Mouse (Mus musculus): Measurements from ENCODE around the gene Dis3l2. TPM values are rescaled to one million over a fixed set of nuclear protein-coding genes. Genes with fewer than 3 reads are reported as not detected.
A peak's percentile ranks its signal among the peaks of the same experiment; 100 is the strongest.

The Dis3l2 gene
- total and polyA plus RNA-seq, 2 experiments from 2014 or later, result 11.2 to 12.1 TPM

GRCm38 (mm10) chr1:86933656-86934055 is 230.0 kb downstream of the Dis3l2 start:
- Histone ChIP-seq H3K9me3 (replicated peaks; ENCODE audit: control insufficient read depth, low read length) (no peaks in the 10 kb centered on the region), H3K36me3 (replicated peaks; ENCODE audit: control insufficient read depth, insufficient read depth, low read length) (no peaks in the 10 kb centered on the region), H3K9ac (replicated peaks; ENCODE audit: low read depth, low read length) (no peak overlapping the region), H3K4me3 (ENCODE audit: low read depth, low read length) (no peak overlapping the region), H3K4me1 (ENCODE audit: control insufficient read depth, insufficient read depth) (no peaks in the 10 kb centered on the region), H3K4me2 (ENCODE audit: low read depth, low read length) (no peak overlapping the region), H3K27me3 (ENCODE audit: control insufficient read depth, insufficient read depth, low read length) (no peaks in the 10 kb centered on the region), H3K27ac (ENCODE audit: low read depth) (no peak overlapping the region)
- TF ChIP-seq CTCF (IDR thresholded peaks at IDR 0.05; ENCODE audit: low read depth), result no peak
- TF ChIP-seq EP300 (IDR thresholded peaks at IDR 0.05; ENCODE audit: low read depth), result no peak
- WGBS, result 83% methylated on average over 1 of the region's 1 CpGs
- no peak for DNase-seq (ENCODE audit: low spot score)
- no peak for ATAC-seq (ENCODE audit: insufficient read depth, low read depth)

DNA sequence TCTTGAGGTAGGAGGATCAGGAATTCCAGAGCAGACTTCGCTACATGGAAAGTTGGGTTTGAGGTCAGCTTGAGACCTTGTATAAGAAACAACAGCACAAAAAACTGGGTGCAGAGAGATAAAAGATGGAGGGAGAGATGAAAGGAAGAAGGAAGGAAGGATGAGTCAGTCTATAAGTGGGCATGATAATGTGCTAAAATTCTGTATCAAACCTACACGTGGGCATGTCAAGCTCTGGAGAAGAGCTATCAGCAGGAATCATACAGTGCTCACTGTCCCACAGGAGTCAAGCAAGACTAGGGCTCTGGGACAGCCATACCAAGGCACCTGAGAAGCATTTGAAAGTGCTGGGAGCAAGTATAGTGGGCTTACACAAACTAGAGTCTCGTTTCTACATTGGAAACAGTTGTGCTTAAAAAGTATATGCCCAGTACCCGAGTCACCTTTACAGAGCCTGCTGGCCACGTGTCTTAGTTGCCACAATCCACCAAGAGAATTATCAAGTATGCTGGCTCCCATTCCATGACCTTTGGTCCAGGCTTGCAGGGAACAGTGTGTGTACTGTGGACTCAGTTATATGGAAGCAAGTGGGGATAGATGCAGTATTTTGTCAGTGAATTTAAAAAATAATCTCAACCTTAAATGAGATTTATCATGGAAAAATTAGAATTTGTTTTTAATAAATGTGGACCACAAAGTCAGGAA is 248.0 kb downstream of the Dis3l2 start:
- no peak for ATAC-seq (ENCODE audit: insufficient read depth, low read depth)
- WGBS, result 74% methylated on average over 5 of the region's 5 CpGs
- TF ChIP-seq EP300 (IDR thresholded peaks at IDR 0.05; ENCODE audit: low read depth) (no peak), CTCF (IDR thresholded peaks at IDR 0.05; ENCODE audit: low read depth) (no peak)

DNA sequence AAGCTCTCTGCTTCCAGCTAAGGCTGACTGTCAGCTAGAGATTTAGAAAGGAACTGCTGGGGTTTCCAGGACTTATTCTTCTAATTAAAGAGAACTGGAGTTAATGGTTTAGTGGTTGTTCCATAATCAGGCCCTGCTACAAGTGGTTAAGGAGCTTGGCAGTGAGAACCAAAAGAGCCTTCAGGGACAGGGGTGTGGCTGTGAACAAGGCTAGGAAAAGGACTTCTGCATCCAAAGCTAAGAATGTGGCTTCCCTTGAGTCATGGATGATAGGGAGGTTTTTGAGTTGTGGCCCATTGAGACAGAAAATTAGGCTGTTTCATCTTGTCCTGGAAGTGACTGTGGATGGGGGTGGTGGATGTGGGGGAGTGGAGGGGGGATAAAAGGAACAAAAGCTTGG is 252.2 kb downstream of the Dis3l2 start:
- no peak for DNase-seq (ENCODE audit: low spot score)
- ATAC-seq (ENCODE audit: insufficient read depth, low read depth), result no peak
- Histone ChIP-seq H3K36me3 (replicated peaks; ENCODE audit: control insufficient read depth, insufficient read depth, low read length) (0 out of 2 replicates have a peak, but pooled peaks cover 5% of the 10 kb centered on the region), H3K9ac (replicated peaks; ENCODE audit: low read depth, low read length) (no peak overlapping the region), H3K4me3 (ENCODE audit: low read depth, low read length) (no peak overlapping the region), H3K27ac (ENCODE audit: low read depth) (no peak overlapping the region), H3K27me3 (ENCODE audit: control insufficient read depth, insufficient read depth, low read length) (no peaks in the 10 kb centered on the region), H3K9me3 (replicated peaks; ENCODE audit: control insufficient read depth, low read length) (no peaks in the 10 kb centered on the region), H3K4me2 (ENCODE audit: low read depth, low read length) (no peak overlapping the region), H3K4me1 (ENCODE audit: control insufficient read depth, insufficient read depth) (0 out of 2 replicates have a peak, but pooled peaks cover 4% of the 10 kb centered on the region)
- no peak for TF ChIP-seq EP300 (IDR thresholded peaks at IDR 0.05; ENCODE audit: low read depth)

More for the DNA sequence above, 248.0 kb downstream of the Dis3l2 start:
- Histone ChIP-seq H3K36me3 (replicated peaks; ENCODE audit: control insufficient read depth, insufficient read depth, low read length) (no peaks in the 10 kb centered on the region), H3K9me3 (replicated peaks; ENCODE audit: control insufficient read depth, low read length) (no peaks in the 10 kb centered on the region), H3K9ac (replicated peaks; ENCODE audit: low read depth, low read length) (no peak overlapping the region), H3K4me2 (ENCODE audit: low read depth, low read length) (no peak overlapping the region), H3K4me1 (ENCODE audit: control insufficient read depth, insufficient read depth) (0 out of 2 replicates have a peak, but pooled peaks cover 4% of the 10 kb centered on the region), H3K4me3 (ENCODE audit: low read depth, low read length) (no peak overlapping the region), H3K27ac (ENCODE audit: low read depth) (no peak overlapping the region), H3K27me3 (ENCODE audit: control insufficient read depth, insufficient read depth, low read length) (no peaks in the 10 kb centered on the region)
- no peak for DNase-seq (ENCODE audit: low spot score)

DNA sequence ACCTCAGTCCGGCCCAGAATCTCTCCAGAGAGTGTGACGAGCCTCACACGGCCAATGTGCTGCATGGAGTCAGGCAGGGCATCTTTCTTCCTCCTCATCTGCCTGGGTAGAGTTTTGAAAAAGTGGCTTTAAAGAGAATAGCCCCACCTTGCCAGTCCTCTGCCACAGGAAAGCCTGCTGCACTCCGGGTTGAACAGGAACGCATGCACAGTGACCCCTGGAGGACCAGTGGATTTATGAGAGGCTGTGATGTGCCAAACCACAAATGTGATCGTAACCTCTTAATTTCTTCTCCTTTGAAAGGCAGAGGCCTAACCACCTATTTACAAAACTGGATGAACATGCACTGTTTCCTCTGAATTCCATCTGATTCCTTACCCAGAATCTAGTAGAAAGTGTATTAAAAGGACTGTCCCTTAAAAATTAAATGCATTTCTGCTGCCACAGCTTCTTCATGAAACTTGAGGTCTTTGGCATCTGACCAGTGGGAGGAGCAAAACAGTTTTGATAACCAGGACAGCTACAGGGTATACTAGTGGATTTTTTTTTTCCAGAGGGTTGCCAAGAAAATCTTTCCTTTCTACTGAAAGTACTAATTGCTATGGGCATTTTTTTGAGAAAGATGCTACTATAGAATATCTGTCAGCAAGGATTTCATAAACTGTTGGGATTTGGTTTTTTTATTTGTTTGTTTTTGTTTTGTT is 264.8 kb downstream of the Dis3l2 start:
- no peak for ATAC-seq (ENCODE audit: insufficient read depth, low read depth)
- H3K36me3 ChIP-seq (replicated peaks; ENCODE audit: control insufficient read depth, insufficient read depth, low read length), result no peaks in the 10 kb centered on the region
- no peak overlapping the region for H3K4me3 ChIP-seq (ENCODE audit: low read depth, low read length)
- TF ChIP-seq EP300 (IDR thresholded peaks at IDR 0.05; ENCODE audit: low read depth) (no peak), CTCF (IDR thresholded peaks at IDR 0.05; ENCODE audit: low read depth) (peak; percentile 55)
- no peak overlapping the region for H3K9ac ChIP-seq (replicated peaks; ENCODE audit: low read depth, low read length)
- DNase-seq (ENCODE audit: low spot score), result peak; percentile 16
- no peak overlapping the region for H3K4me2 ChIP-seq (ENCODE audit: low read depth, low read length)
- no peaks in the 10 kb centered on the region for H3K4me1 ChIP-seq (ENCODE audit: control insufficient read depth, insufficient read depth)
- 40% methylated on average over 6 of the region's 6 CpGs for WGBS
- no peaks in the 10 kb centered on the region for H3K27me3 ChIP-seq (ENCODE audit: control insufficient read depth, insufficient read depth, low read length)
- no peaks in the 10 kb centered on the region for H3K9me3 ChIP-seq (replicated peaks; ENCODE audit: control insufficient read depth, low read length)
- no peak overlapping the region for H3K27ac ChIP-seq (ENCODE audit: low read depth)

GRCm38 (mm10) chr1:86969173-86969725 is 265.6 kb downstream of the Dis3l2 start:
- no peak overlapping the region for H3K9ac ChIP-seq (replicated peaks; ENCODE audit: low read depth, low read length)
- H3K9me3 ChIP-seq (replicated peaks; ENCODE audit: control insufficient read depth, low read length), result no peaks in the 10 kb centered on the region
- H3K27ac ChIP-seq (ENCODE audit: low read depth), result no peak overlapping the region
- no peak overlapping the region for H3K4me2 ChIP-seq (ENCODE audit: low read depth, low read length)
- H3K36me3 ChIP-seq (replicated peaks; ENCODE audit: control insufficient read depth, insufficient read depth, low read length), result no peaks in the 10 kb centered on the region
- no peaks in the 10 kb centered on the region for H3K4me1 ChIP-seq (ENCODE audit: control insufficient read depth, insufficient read depth)
- ATAC-seq (ENCODE audit: insufficient read depth, low read depth) (no peak), DNase-seq (ENCODE audit: low spot score) (no peak)
- TF ChIP-seq EP300 (IDR thresholded peaks at IDR 0.05; ENCODE audit: low read depth) (no peak), CTCF (IDR thresholded peaks at IDR 0.05; ENCODE audit: low read depth) (no peak)
- no peak overlapping the region for H3K4me3 ChIP-seq (ENCODE audit: low read depth, low read length)
- 76% methylated on average over 11 of the region's 11 CpGs for WGBS
- no peaks in the 10 kb centered on the region for H3K27me3 ChIP-seq (ENCODE audit: control insufficient read depth, insufficient read depth, low read length)
